8 mouse cellular contexts compared by ENCODE assay signal in the genomic region with DNA sequence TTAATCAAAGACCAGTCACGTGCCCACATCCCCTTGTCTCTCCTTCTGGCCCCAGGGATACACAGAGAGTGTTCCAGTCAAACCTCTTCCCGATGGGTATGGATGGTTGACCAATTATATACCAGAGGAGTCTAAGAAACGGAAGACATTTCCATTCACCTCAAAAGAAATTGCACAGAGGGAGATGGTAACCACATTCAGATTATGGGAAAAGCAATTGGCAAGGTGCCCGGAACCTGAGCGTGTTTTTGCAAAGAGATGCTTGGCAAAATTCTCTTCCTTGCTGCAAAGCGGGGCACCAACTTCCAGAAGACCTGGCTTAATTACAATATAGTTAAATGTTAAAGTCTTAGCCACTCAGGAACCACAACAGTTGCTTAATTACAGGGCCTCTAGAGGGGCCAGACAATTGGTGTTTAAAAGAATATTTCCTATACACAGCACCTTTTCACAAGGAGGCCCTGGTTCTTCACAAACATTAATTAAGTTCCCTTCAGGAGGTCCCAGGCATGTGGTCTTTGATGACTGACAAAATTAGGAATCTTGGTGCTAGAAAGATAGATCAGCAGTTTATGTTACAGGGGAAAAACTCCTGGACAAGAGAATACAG. TPM values are rescaled to one million over a fixed set of nuclear protein-coding genes. Genes with fewer than 3 reads are reported as not detected.
DNase-seq lines count a peak whose midpoint lies in the region; ATAC-seq and TF ChIP-seq lines count a peak whose summit lies in the region.

No protein-coding gene starts in this region.

- no peak for TF ChIP-seq CTCF in cerebellum, adult 2 months (IDR thresholded peaks at IDR 0.05; ENCODE audit: borderline replicate concordance, insufficient read depth, low read depth, low read length)

- H3K36me3 ChIP-seq in limb, embryonic 13.5 days: no peaks in the 10 kb centered on the region
- H3K36me3 ChIP-seq in limb, embryonic 10.5 days: no peaks in the 10 kb centered on the region
- no peaks in the 10 kb centered on the region for H3K36me3 ChIP-seq in limb, embryonic 15.5 days
- no peaks in the 10 kb centered on the region for H3K36me3 ChIP-seq in intestine, embryonic 16.5 days (ENCODE audit: control insufficient read depth, insufficient read depth, low read length)

- 0 out of 2 replicates have a peak overlapping the region, but pooled peaks have one; percentile 8 for H3K27ac ChIP-seq in limb, embryonic 13.5 days
- H3K27ac ChIP-seq in limb, embryonic 10.5 days: no peak overlapping the region
- no peak overlapping the region for H3K27ac ChIP-seq in cerebellum, adult 2 months (ENCODE audit: insufficient read depth, low read length)
- H3K27ac ChIP-seq in limb, embryonic 15.5 days: peak overlapping the region; percentile 55
- H3K27ac ChIP-seq in intestine, embryonic 16.5 days (ENCODE audit: low read length): no peak overlapping the region

- TF ChIP-seq POLR2A in cerebellum, adult 2 months (IDR thresholded peaks at IDR 0.05; ENCODE audit: borderline replicate concordance, insufficient read depth, low read length): no peak

- no peak overlapping the region for H3K4me3 ChIP-seq in limb, embryonic 13.5 days
- H3K4me3 ChIP-seq in limb, embryonic 10.5 days: no peak overlapping the region
- H3K4me3 ChIP-seq in cerebellum, adult 2 months (replicated peaks; ENCODE audit: insufficient read depth, low read depth, low read length): no peak overlapping the region
- H3K4me3 ChIP-seq in limb, embryonic 15.5 days: no peak overlapping the region
- no peak overlapping the region for H3K4me3 ChIP-seq in intestine, embryonic 16.5 days (ENCODE audit: low read length)

- peaks cover 24% of the 10 kb centered on the region for H3K4me1 ChIP-seq in limb, embryonic 13.5 days
- H3K4me1 ChIP-seq in limb, embryonic 10.5 days: peaks cover 9% of the 10 kb centered on the region
- peaks cover 3% of the 10 kb centered on the region; the same call in 1 of the 2 replicates for H3K4me1 ChIP-seq in cerebellum, adult 2 months (ENCODE audit: control insufficient read depth, insufficient read depth, low read length)
- peaks cover 19% of the 10 kb centered on the region for H3K4me1 ChIP-seq in limb, embryonic 15.5 days
- peaks cover 3% of the 10 kb centered on the region; the same call in 1 of the 2 replicates for H3K4me1 ChIP-seq in intestine, embryonic 16.5 days (ENCODE audit: control insufficient read depth, insufficient read depth, low read length)

- no peak overlapping the region for H3K4me2 ChIP-seq in limb, embryonic 13.5 days (replicated peaks)
- no peak overlapping the region for H3K4me2 ChIP-seq in limb, embryonic 15.5 days
- H3K4me2 ChIP-seq in intestine, embryonic 16.5 days (ENCODE audit: low read depth, low read length): no peak overlapping the region

- peak; percentile 48; the same call in 1 of the 2 replicates for ATAC-seq in limb, embryonic 13.5 days (ENCODE audit: low FRiP score, low read depth)
- no peak for ATAC-seq in limb, embryonic 15.5 days (ENCODE audit: insufficient number of reproducible peaks, low FRiP score, low TSS enrichment, low read depth)
- ATAC-seq in erythroblast, adult 5-6 weeks (replicated peaks; ENCODE audit: low FRiP score, poor library complexity, severe bottlenecking): no peak
- no peak for ATAC-seq in intestine, embryonic 16.5 days

- 48% methylated on average over 6 of the region's 6 CpGs for WGBS in limb, embryonic 13.5 days
- 92% methylated on average over 6 of the region's 6 CpGs for WGBS in limb, embryonic 10.5 days
- WGBS in cerebellum, adult 2 months: 29% methylated on average over 6 of the region's 6 CpGs
- WGBS in limb, embryonic 15.5 days: 27% methylated on average over 6 of the region's 6 CpGs
- WGBS in intestine, embryonic 16.5 days: 73% methylated on average over 6 of the region's 6 CpGs

- H3K9me3 ChIP-seq in limb, embryonic 13.5 days: no peaks in the 10 kb centered on the region
- no peaks in the 10 kb centered on the region for H3K9me3 ChIP-seq in limb, embryonic 10.5 days (replicated peaks)
- no peaks in the 10 kb centered on the region for H3K9me3 ChIP-seq in limb, embryonic 15.5 days
- 0 out of 2 replicates have a peak, but pooled peaks cover 3% of the 10 kb centered on the region for H3K9me3 ChIP-seq in intestine, embryonic 16.5 days (ENCODE audit: control insufficient read depth, low read length)

- no peak overlapping the region for H3K9ac ChIP-seq in limb, embryonic 13.5 days
- H3K9ac ChIP-seq in limb, embryonic 15.5 days: no peak overlapping the region
- no peak overlapping the region for H3K9ac ChIP-seq in intestine, embryonic 16.5 days (ENCODE audit: low read depth, low read length)

- DNase-seq in limb, embryonic 10.5 days (ENCODE audit: low spot score): no peak
- peak; percentile 16 to 32 for DNase-seq in cerebellum, adult 2 months
- peak; percentile 73 for DNase-seq in kidney, postnatal 10 days
- DNase-seq in spleen, postnatal 4 days (ENCODE audit: low spot score in 2 of 2): no peak

- no peaks in the 10 kb centered on the region for H3K27me3 ChIP-seq in limb, embryonic 13.5 days
- H3K27me3 ChIP-seq in limb, embryonic 10.5 days (ENCODE audit: low read depth, poor library complexity, severe bottlenecking): no peaks in the 10 kb centered on the region
- H3K27me3 ChIP-seq in cerebellum, adult 2 months (ENCODE audit: control insufficient read depth, insufficient read depth, low read length): no peaks in the 10 kb centered on the region
- H3K27me3 ChIP-seq in limb, embryonic 15.5 days: no peaks in the 10 kb centered on the region
- no peaks in the 10 kb centered on the region for H3K27me3 ChIP-seq in intestine, embryonic 16.5 days (replicated peaks; ENCODE audit: control insufficient read depth, insufficient read depth, low read length)

RNA-seq across cellular contexts. Expression of a gene that starts 59.1 kb away (rescaled TPM):
- 5.0 and 5.7 TPM in 2 replicates for polyA plus RNA-seq in limb, embryonic 13.5 days (2015; fragmentation: Nextera tagmentation; extraction: Ambion mirVana)
- polyA plus RNA-seq in limb, embryonic 10.5 days (2016; fragmentation: Nextera tagmentation; extraction: Ambion mirVana): 3.0 and 3.6 TPM in 2 replicates
- polyA plus RNA-seq in cerebellum, adult 2 months (2012; rRNA removed): 69.8 and 70.5 TPM in 2 replicates
- polyA plus RNA-seq in limb, embryonic 15.5 days (2015; fragmentation: Nextera tagmentation; extraction: Ambion mirVana): 6.5 and 8.1 TPM in 2 replicates
- total RNA-seq in erythroblast, adult 5-6 weeks (2015; ENCODE audit: low replicate concordance): 82.8 and 141 TPM in 2 replicates
- 123 and 134 TPM in 2 replicates for total RNA-seq in erythroblast, adult 5-6 weeks (2017; ENCODE audit: low replicate concordance)
- polyA plus RNA-seq in intestine, embryonic 16.5 days (2015; fragmentation: Nextera tagmentation; extraction: Ambion mirVana): 3.7 and 4.3 TPM in 2 replicates

Comparison
In these comparisons a context has a peak if more than half of its experiments do, and no peak if none do; other contexts are left out.
1. H3K27ac ChIP-seq: peak in limb, embryonic 13.5 days (single experiment) and limb, embryonic 15.5 days (single experiment); none in limb, embryonic 10.5 days (single experiment), cerebellum, adult 2 months (single experiment) and intestine, embryonic 16.5 days (single experiment).
2. DNase-seq: peak in cerebellum, adult 2 months (2 of 2) and kidney, postnatal 10 days (single experiment); none in limb, embryonic 10.5 days (single experiment) and spleen, postnatal 4 days (0 of 2).